Mouse (Mus musculus) midbrain, embryonic 10.5 days (tissue): ENCODE measurements around the gene Bcat2. TPM values are rescaled to one million over a fixed set of nuclear protein-coding genes. Genes with fewer than 3 reads are reported as not detected.
"Not testable (repeated sequence)": the region's sequence is repeated elsewhere in the genome, so short reads cannot be mapped to it uniquely, and the experiment has no call there.

Experiments
- DNase-seq: peaks from one replicate; pipeline ENCODE4 v3.0.0-alpha.2; 2017; ENCODE audit warnings: low spot score
- H3K27ac ChIP-seq: fragments of 300-500 bp; sonication (generic); replicated peaks from 2 replicates; pipeline ENCODE4 v1.5.1; 2016; ENCODE audit warnings: mild to moderate bottlenecking
- H3K27me3 ChIP-seq: fragments of 300-500 bp; sonication (generic); 2 replicates; pipeline ENCODE4 v1.6.1; 2016; ENCODE audit warnings: low read depth, mild to moderate bottlenecking; ENCODE audit not compliant: poor library complexity, severe bottlenecking
- H3K36me3 ChIP-seq: fragments of 300-500 bp; sonication (generic); 2 replicates; pipeline ENCODE4 v1.6.1; 2016; ENCODE audit warnings: mild to moderate bottlenecking, moderate library complexity
- H3K4me1 ChIP-seq: fragments of 300-500 bp; sonication (generic); 2 replicates; pipeline ENCODE4 v1.6.1; 2016
- H3K4me3 ChIP-seq: fragments of 300-500 bp; sonication (generic); 2 replicates; pipeline ENCODE4 v1.5.1; 2016; ENCODE audit warnings: mild to moderate bottlenecking, moderate library complexity
- H3K9me3 ChIP-seq: fragments of 300-500 bp; sonication (generic); replicated peaks from 2 replicates; pipeline ENCODE4 v1.6.1; 2016; ENCODE audit warnings: mild to moderate bottlenecking
- WGBS: fragments of 180-500 bp; shearing (Covaris S2); methylation state at CpG from one replicate; pipeline ENCODE4 v1.1.7; 2016; 5-methylcytosine and 5-hydroxymethylcytosine counted together
- polyA plus RNA-seq: library from polyadenylated mRNA; unstranded; fragments of >200 nt; fragmentation: Nextera tagmentation; extraction: Ambion mirVana; gene quantifications from 2 replicates; pipeline ENCODE4 v1.2.1, GENCODE M21; 2016

Gene Bcat2
- 32.2 and 38.2 TPM in 2 replicates for polyA plus RNA-seq

DNA sequence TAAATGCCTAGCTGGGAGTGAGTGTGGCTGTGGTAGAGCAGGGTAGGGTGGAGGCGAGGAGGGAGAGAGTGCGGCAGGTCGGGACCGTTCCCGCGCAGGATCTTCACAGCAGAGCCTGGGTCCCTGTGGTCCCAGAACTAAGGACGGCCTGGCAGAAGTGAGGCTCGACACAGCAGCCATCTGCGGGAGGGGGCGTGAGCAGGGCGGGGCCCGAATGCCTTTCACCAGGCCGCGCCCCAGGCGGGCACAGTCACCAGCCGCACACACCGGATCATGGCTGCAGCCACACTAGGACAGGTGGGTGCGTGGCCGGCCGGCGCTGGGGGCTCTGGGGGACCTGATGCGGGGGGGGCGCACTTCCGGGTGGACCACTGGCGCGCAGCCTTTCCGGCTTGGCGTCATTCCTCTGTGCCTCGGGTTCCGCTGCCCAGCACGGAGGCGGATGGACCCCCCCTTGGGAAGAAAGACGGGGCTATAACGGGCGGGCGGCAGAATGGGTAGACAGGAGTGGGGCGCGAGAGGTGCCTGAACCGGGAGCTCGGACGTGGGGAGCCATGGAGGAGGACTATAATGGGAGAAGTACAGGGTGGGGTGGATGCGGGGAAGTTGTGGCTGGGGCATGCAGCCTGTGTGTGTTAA is at the start of gene Bcat2:
Gene Bcat2, plus strand, starts transcription at position 51 of the 639 bp plus-strand sequence.
- peaks cover 44% of the 10 kb centered on the region for H3K4me1 ChIP-seq
- peak within 1 kb of the TSS; percentile 97 for H3K27ac ChIP-seq
- H3K36me3 ChIP-seq, result peaks cover 2% of the 10 kb centered on the region; the same call in 1 of the 2 replicates
- DNase-seq, result peak; percentile 74
- WGBS, result under 1% methylated on average over 42 of the region's 42 CpGs
- H3K4me3 ChIP-seq, result peak within 1 kb of the TSS; percentile 87
- H3K9me3 ChIP-seq, result no peaks in the 10 kb centered on the region
- no peaks in the 10 kb centered on the region for H3K27me3 ChIP-seq

- no peak overlapping the region for H3K27ac ChIP-seq
These were observed 49.3 kb upstream of the Bcat2 start for GRCm38 (mm10) chr7:45520605-45521004.

DNA sequence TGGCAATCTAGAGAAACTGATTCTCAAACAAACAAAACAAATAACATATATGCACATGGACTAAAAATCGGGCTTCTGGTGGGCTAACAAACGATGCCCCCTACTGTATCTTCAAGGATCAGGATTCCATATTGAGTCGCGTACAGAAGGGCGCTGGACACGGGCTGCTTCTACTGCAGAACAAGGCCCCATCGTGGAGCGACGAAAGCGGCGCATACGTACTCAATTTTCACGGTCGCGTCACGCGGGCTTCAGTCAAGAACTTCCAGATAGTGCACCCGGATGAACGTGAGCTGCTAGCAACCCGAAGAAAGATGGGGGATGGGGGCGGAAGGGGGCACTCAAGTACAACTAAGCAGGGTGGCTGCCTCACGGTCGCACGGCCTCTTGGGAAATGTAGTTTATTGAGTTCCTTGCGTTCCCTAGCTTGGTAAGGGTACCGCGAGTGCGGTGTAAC is 48.2 kb upstream of the Bcat2 start:
- Histone ChIP-seq H3K4me1 (peaks cover 35% of the 10 kb centered on the region), H3K36me3 (peaks cover 11% of the 10 kb centered on the region), H3K27me3 (no peaks in the 10 kb centered on the region), H3K9me3 (no peaks in the 10 kb centered on the region), H3K27ac (peak overlapping the region; percentile 91), H3K4me3 (peak overlapping the region; percentile 63)
- DNase-seq, result peak; percentile 87
- under 1% methylated on average over 28 of the region's 28 CpGs for WGBS

More at GRCm38 (mm10) chr7:45520605-45521004, 49.3 kb upstream of the Bcat2 start:
- H3K27me3 ChIP-seq, result no peaks in the 10 kb centered on the region
- H3K4me3 ChIP-seq, result no peak overlapping the region
- peaks cover 40% of the 10 kb centered on the region for H3K4me1 ChIP-seq
- H3K9me3 ChIP-seq, result no peaks in the 10 kb centered on the region
- H3K36me3 ChIP-seq, result peaks cover 11% of the 10 kb centered on the region
- DNase-seq, result no peak
- WGBS, result 96% methylated on average over 7 of the region's 7 CpGs

DNA sequence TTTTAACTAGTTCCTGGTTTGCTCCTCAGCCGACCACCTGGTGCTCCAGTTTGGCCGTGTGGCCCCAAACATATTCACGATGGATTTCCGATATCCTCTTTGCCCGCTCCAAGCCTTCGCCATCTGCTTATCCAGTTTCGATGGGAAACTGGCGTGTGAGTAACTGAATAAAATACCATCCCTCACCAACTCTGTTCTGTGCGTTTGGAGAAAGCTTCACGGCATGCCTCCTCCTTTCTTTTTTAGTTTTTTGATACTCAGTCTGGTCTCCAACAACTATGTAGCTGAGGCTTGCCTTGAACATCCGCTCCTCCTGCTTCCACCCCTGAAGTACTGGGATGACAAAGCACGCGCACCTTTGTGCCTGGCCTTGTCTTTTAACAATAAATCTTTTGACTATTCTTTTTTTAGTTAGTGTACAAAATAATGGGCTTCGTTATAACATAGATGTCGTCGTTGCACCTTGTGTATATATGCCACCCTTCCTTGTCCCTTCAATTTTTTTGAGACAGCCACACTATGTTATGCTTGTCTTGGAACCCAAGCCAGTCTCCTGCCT is 47.7 kb upstream of the Bcat2 start:
- Histone ChIP-seq H3K9me3 (no peaks in the 10 kb centered on the region), H3K36me3 (peaks cover 11% of the 10 kb centered on the region), H3K27me3 (no peaks in the 10 kb centered on the region), H3K4me3 (peak overlapping the region; percentile 63), H3K4me1 (peaks cover 35% of the 10 kb centered on the region), H3K27ac (peak overlapping the region; percentile 91)
- DNase-seq, result no peak
- 54% methylated on average over 16 of the region's 16 CpGs for WGBS

DNA sequence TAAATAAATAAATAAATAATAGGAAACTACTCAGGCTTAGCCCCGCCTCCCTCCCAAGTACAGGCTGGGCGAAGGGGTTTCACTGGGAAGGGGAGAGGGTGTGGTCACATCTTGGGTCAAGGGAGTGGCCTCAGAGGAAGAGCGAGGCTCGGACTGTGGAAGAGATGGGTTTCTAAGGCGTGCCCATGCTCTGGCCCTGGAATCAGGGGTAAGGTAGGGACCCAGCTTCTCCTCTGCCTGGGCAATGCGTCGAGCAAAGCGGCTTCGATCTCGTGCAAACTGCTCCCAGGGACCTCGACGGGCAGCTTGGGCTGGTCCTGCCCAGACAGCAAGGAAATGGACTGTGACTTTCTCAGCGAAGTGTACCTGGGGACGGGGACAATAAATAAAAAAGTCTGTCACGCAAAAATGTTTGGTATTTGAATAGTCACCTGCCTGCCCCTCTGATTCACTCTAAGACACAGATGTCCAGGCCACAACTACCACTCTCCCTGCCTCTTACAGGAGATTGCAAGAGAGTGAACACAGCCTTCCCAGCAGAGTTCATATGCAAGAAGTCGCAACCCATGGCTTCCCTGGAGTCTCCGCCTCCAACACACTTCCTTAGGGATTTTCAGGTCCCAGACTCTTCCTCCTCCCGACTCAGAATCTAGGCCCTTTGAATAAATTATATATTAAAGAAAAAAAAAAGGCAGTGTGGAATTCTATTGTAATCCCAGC is 46.8 kb upstream of the Bcat2 start:
- H3K9me3 ChIP-seq, result no peaks in the 10 kb centered on the region

GRCm38 (mm10) chr7:45523678-45524170 is 46.2 kb upstream of the Bcat2 start:
- Histone ChIP-seq H3K4me3 (peak overlapping the region; percentile 29), H3K27ac (no peak overlapping the region), H3K36me3 (peaks cover 11% of the 10 kb centered on the region), H3K9me3 (no peaks in the 10 kb centered on the region), H3K4me1 (peaks cover 35% of the 10 kb centered on the region), H3K27me3 (no peaks in the 10 kb centered on the region)
- WGBS, result 87% methylated on average over 13 of the region's 13 CpGs
- no peak for DNase-seq

More for the DNA sequence above, 46.8 kb upstream of the Bcat2 start:
- Histone ChIP-seq H3K4me1 (peaks cover 35% of the 10 kb centered on the region), H3K4me3 (peak overlapping the region; percentile 29), H3K36me3 (peaks cover 11% of the 10 kb centered on the region), H3K27me3 (no peaks in the 10 kb centered on the region), H3K27ac (no peak overlapping the region)
- 75% methylated on average over 18 of the region's 18 CpGs for WGBS
- DNase-seq, result no peak

GRCm38 (mm10) chr7:45524841-45525621 is 44.9 kb upstream of the Bcat2 start:
- H3K36me3 ChIP-seq, result peaks cover 11% of the 10 kb centered on the region
- no peak for DNase-seq
- H3K27me3 ChIP-seq, result no peaks in the 10 kb centered on the region; the same call in 1 of the 2 replicates
- peak overlapping the region; percentile 83 for H3K4me3 ChIP-seq
- H3K4me1 ChIP-seq, result peaks cover 46% of the 10 kb centered on the region
- peak overlapping the region; percentile 90 for H3K27ac ChIP-seq
- 32% methylated on average over 12 of the region's 12 CpGs for WGBS
- no peaks in the 10 kb centered on the region for H3K9me3 ChIP-seq

GRCm38 (mm10) chr7:45525809-45526473 is 44.0 kb upstream of the Bcat2 start, which contains the start of the genes Ppp1r15a and Plekha4:
Ppp1r15a (minus strand) TSS chr7:45526268.
Plekha4 (plus strand) TSS chr7:45526330.
- H3K27ac ChIP-seq, result peak within 1 kb of the TSS; percentile 90
- peaks cover 53% of the 10 kb centered on the region for H3K4me1 ChIP-seq
- peaks cover 6% of the 10 kb centered on the region; the same call in 1 of the 2 replicates for H3K27me3 ChIP-seq
- H3K4me3 ChIP-seq, result peak within 1 kb of the TSS; percentile 83
- peaks cover 11% of the 10 kb centered on the region for H3K36me3 ChIP-seq
- peak; percentile 94 for DNase-seq
- under 1% methylated on average over 54 of the region's 54 CpGs for WGBS
- H3K9me3 ChIP-seq, result no peaks in the 10 kb centered on the region

DNA sequence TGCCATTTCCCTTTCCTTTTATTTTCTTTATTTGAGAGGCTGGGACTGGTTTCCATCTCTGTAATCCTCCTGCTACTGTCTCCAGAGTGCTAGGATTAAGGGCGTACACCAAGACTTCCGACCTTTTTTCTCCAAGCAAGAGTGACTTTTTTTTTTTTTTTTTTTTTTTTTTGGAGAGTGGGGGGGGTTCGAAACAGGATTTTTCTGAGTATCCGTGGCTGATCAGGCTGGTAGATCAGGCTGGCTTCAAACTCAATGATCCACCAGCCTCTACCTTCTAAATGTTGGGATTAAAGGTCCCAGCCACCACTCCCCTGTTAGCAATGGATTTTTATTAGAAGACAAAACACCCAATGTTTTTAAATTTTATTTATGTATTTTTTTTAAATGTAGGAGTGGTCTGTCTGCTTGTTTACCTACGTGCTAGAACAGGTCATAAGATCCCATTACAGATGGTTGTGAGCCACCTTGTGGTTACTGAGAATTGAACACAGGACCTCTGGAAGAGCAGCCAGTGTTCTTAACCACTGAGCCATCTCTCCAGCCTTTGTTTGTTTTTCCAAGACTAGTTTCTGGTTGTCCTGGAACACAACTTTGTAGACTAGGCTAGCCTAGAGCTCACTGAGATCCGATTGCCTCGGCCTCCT is 43.4 kb upstream of the Bcat2 start:
- H3K4me1 ChIP-seq, result peaks cover 50% of the 10 kb centered on the region
- peak overlapping the region; percentile 90 for H3K27ac ChIP-seq
- H3K9me3 ChIP-seq, result no peaks in the 10 kb centered on the region
- peaks cover 11% of the 10 kb centered on the region for H3K36me3 ChIP-seq
- H3K27me3 ChIP-seq, result peaks cover 6% of the 10 kb centered on the region; the same call in 1 of the 2 replicates
- DNase-seq, result no peak
- 25% methylated on average over 7 of the region's 7 CpGs for WGBS
- H3K4me3 ChIP-seq, result peak overlapping the region; percentile 83

- not testable (repeated sequence) for H3K27me3 ChIP-seq, H3K4me3 ChIP-seq, H3K27ac ChIP-seq, DNase-seq, H3K9me3 ChIP-seq
- Histone ChIP-seq H3K36me3 (peaks cover 11% of the 10 kb centered on the region), H3K4me1 (peaks cover 48% of the 10 kb centered on the region)
- WGBS, result 89% methylated on average over 6 of the region's 6 CpGs
These were observed 42.8 kb upstream of the Bcat2 start for GRCm38 (mm10) chr7:45527169-45527568.

DNA sequence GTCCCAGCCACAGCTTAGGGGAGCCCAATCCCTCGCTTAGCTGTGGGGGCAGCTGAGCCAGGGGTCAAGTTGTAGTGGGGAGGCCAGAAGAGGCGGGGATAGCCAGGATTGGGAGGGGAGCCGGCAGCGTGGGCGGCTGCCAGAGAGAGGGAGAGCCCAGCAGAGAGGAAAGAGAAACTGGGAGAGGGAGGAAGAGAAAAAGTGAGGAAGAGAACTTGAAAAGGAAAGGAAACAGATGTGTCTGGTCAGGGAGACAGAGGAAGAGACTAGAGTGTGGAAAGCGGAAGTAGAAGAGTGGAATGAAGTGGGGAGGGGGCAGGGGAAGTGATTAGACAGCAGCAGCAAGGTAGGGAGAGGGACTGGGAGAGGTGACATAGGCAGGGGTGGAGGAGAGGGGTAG is 40.5 kb upstream of the Bcat2 start:
- 31% methylated on average over 6 of the region's 6 CpGs for WGBS
- Histone ChIP-seq H3K27ac (no peak overlapping the region), H3K9me3 (no peaks in the 10 kb centered on the region), H3K4me3 (no peak overlapping the region), H3K4me1 (peaks cover 31% of the 10 kb centered on the region), H3K36me3 (0 out of 2 replicates have a peak, but pooled peaks cover under 1% of the 10 kb centered on the region), H3K27me3 (peaks cover 6% of the 10 kb centered on the region; the same call in 1 of the 2 replicates)
- no peak for DNase-seq
